Mouse (Mus musculus) layer of hippocampus, adult 18-20 months (tissue): ENCODE results near the gene Rmnd5a. TPM values are rescaled to one million over a fixed set of nuclear protein-coding genes. Genes with fewer than 3 reads are reported as not detected.

Source experiments
- DNase-seq, 2 experiments: peaks; one replicate each; pipeline ENCODE4 v3.0.0; 2022; ENCODE audit warnings: low spot score in 2 of 2
- total RNA-seq, 2 experiments: library from RNA; stranded (reverse); gene quantifications; 2 replicates each; pipeline ENCODE4 v1.2.3; 2021

Rmnd5a gene
- total RNA-seq, 2 experiments from 2014 or later, result 87.7 to 92.0 TPM

- DNase-seq, result no peak
These were observed 67.1 kb downstream of the Rmnd5a start, which contains the start of gene Cd8a for GRCm38 (mm10) chr6:71373249-71373775. Gene Cd8a (plus strand): TSS chr6:71373427.

- no peak for DNase-seq
These were observed 68.3 kb downstream of the Rmnd5a start for GRCm38 (mm10) chr6:71372041-71372720.

GRCm38 (mm10) chr6:71371085-71371605 is 69.3 kb downstream of the Rmnd5a start:
- DNase-seq, result no peak

GRCm38 (mm10) chr6:71369416-71369815 is 71.0 kb downstream of the Rmnd5a start:
- DNase-seq, result no peak

- DNase-seq, result no peak
These were observed 76.4 kb downstream of the Rmnd5a start for GRCm38 (mm10) chr6:71363995-71364394.

GRCm38 (mm10) chr6:71361156-71361670 is 79.2 kb downstream of the Rmnd5a start:
- no peak for DNase-seq

- no peak for DNase-seq
These were observed 79.7 kb downstream of the Rmnd5a start for GRCm38 (mm10) chr6:71360751-71361150.

- no peak for DNase-seq
These were observed 80.2 kb downstream of the Rmnd5a start for GRCm38 (mm10) chr6:71360221-71360620.

- no peak for DNase-seq
These were observed 82.9 kb downstream of the Rmnd5a start for GRCm38 (mm10) chr6:71357493-71357892.

GRCm38 (mm10) chr6:71353722-71354121 is 86.7 kb downstream of the Rmnd5a start:
- no peak for DNase-seq

- no peak for DNase-seq
These were observed 87.5 kb downstream of the Rmnd5a start for GRCm38 (mm10) chr6:71352866-71353427.

- no peak for DNase-seq
These were observed 88.2 kb downstream of the Rmnd5a start for GRCm38 (mm10) chr6:71352201-71352600.

- no peak for DNase-seq
These were observed 89.2 kb downstream of the Rmnd5a start for GRCm38 (mm10) chr6:71351201-71351600.

GRCm38 (mm10) chr6:71348006-71348405 is 92.4 kb downstream of the Rmnd5a start:
- no peak for DNase-seq

GRCm38 (mm10) chr6:71341179-71341578 is 99.3 kb downstream of the Rmnd5a start:
- DNase-seq, result no peak

- no peak for DNase-seq
These were observed 101.1 kb downstream of the Rmnd5a start for GRCm38 (mm10) chr6:71339351-71339750.

GRCm38 (mm10) chr6:71338941-71339340 is 101.5 kb downstream of the Rmnd5a start:
- DNase-seq, result no peak

Other genes starting within 250 kb of the Rmnd5a start
- gene Fabp1, start 240.8 kb downstream of the Rmnd5a start, total RNA-seq, result not detected
- gene Krcc1, start 169.0 kb downstream of the Rmnd5a start, total RNA-seq, result 10 to 100 TPM; 16.2 to 17.3 TPM
- gene Smyd1, start 118.4 kb downstream of the Rmnd5a start, total RNA-seq, result under 1 TPM; 0.58 to 0.94 TPM
- not detected for gene Cd8b1, start 117.8 kb downstream of the Rmnd5a start, total RNA-seq
- not detected for gene Cd8a, start 67.2 kb downstream of the Rmnd5a start, total RNA-seq
- 10 to 100 TPM; 45.0 to 46.6 TPM for gene Rnf103, start 53.3 kb upstream of the Rmnd5a start, total RNA-seq
- 100 to 1,000 TPM in 1 of 2 experiments, 10 to 100 TPM in 1; 98.6 to 103 TPM for gene Chmp3, start 103.2 kb upstream of the Rmnd5a start, total RNA-seq
- 10 to 100 TPM; 40.4 to 42.6 TPM for gene Kdm3a, start 192.4 kb upstream of the Rmnd5a start, total RNA-seq